Mouse (Mus musculus) midbrain, embryonic 12.5 days (tissue): ENCODE results near the gene Irgm1. TPM values are rescaled to one million over a fixed set of nuclear protein-coding genes. Genes with fewer than 3 reads are reported as not detected.
A peak's percentile ranks its signal among the peaks of the same experiment; 100 is the strongest.

Source experiments
- ATAC-seq: fragments of 200-750 bp; cut with Nextera tagmentation; 2 replicates; pipeline ENCODE4 v1.8.0; 2017; ENCODE audit warnings: low read depth, moderate TSS enrichment, moderate library complexity; ENCODE audit not compliant: low FRiP score
- H3K27ac ChIP-seq: fragments of 300-500 bp; sonication (generic); replicated peaks from 2 replicates; pipeline ENCODE4 v1.5.1; 2016; ENCODE audit warnings: mild to moderate bottlenecking
- H3K27me3 ChIP-seq: fragments of 300-500 bp; sonication (generic); 2 replicates; pipeline ENCODE4 v1.6.1; 2016; ENCODE audit warnings: mild to moderate bottlenecking
- H3K36me3 ChIP-seq: fragments of 300-500 bp; sonication (generic); 2 replicates; pipeline ENCODE4 v1.6.1; 2016
- H3K4me1 ChIP-seq: fragments of 300-500 bp; sonication (generic); 2 replicates; pipeline ENCODE4 v1.6.1; 2016
- H3K4me2 ChIP-seq: fragments of 300-500 bp; sonication (generic); replicated peaks from 2 replicates; pipeline ENCODE4 v1.6.1; 2016; ENCODE audit warnings: mild to moderate bottlenecking, moderate library complexity
- H3K4me3 ChIP-seq: fragments of 300-500 bp; sonication (generic); 2 replicates; pipeline ENCODE4 v1.5.1; 2016; ENCODE audit warnings: mild to moderate bottlenecking
- H3K9ac ChIP-seq: fragments of 300-500 bp; sonication (generic); replicated peaks from 2 replicates; pipeline ENCODE4 v1.6.1; 2016; ENCODE audit warnings: mild to moderate bottlenecking, moderate library complexity
- H3K9me3 ChIP-seq: fragments of 300-500 bp; sonication (generic); 2 replicates; pipeline ENCODE4 v1.6.1; 2016; ENCODE audit warnings: mild to moderate bottlenecking
- WGBS: fragments of 180-500 bp; shearing (Covaris S2); methylation state at CpG from one replicate; pipeline ENCODE4 v1.1.7; 2016; 5-methylcytosine and 5-hydroxymethylcytosine counted together
- polyA plus RNA-seq: library from polyadenylated mRNA; unstranded; fragments of >200 nt; fragmentation: Nextera tagmentation; extraction: Ambion mirVana; gene quantifications from 2 replicates; pipeline ENCODE4 v1.2.1, GENCODE M21; 2016

Gene Irgm1
- polyA plus RNA-seq, 1 experiment from 2014 or later = 2.4 TPM

DNA sequence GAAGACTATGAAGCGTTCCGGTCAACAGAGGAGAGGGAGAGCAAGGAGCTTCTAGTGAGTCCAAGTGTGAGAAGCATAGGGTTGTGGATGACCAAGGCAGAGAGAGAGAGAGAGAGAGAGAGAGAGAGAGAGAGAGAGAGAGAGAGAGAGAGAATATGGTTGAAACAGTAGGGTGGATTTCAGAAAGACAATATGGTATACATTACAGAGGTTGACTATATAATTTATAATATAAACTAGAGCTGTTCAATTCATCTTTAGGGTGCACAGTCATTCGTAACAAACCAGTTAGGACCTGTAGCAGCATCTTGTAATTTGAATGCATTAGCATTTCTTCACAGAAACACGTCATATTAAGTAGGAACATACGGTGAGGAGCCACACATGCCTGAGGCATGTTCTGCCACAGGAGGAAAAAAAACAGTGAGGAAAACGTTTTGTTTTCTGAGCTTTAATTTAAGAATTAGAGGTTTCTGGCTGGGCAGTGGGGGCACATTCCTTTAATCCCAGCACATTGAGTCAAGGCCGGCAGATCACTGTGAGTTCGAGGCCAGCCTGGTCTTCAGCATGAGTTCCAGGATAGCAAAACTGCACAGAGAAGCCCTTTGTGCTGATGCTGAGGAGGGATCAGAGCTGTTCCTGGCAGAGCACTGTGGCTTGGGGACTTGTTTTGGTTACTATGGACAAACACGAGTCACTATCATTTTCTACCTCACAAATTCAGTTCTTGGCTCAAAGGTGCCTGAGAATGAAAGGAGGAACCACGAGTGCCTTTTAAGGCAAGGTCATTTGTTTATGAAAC, 32.4 kb downstream of the Irgm1 start:
- 73% methylated on average over 10 of the region's 10 CpGs for WGBS
- no peak overlapping the region for H3K27ac ChIP-seq
- no peaks in the 10 kb centered on the region for H3K36me3 ChIP-seq
- no peak overlapping the region for H3K9ac ChIP-seq
- H3K27me3 ChIP-seq = peaks cover 59% of the 10 kb centered on the region
- peak overlapping the region; percentile 74 for H3K4me2 ChIP-seq
- ATAC-seq = no peak
- no peaks in the 10 kb centered on the region for H3K9me3 ChIP-seq
- no peak overlapping the region for H3K4me3 ChIP-seq
- peaks cover 11% of the 10 kb centered on the region; the same call in 1 of the 2 replicates for H3K4me1 ChIP-seq

- H3K4me1 ChIP-seq = peaks cover 11% of the 10 kb centered on the region; the same call in 1 of the 2 replicates
- ATAC-seq = 0 out of 2 replicates have a peak, but pooled peaks have one; percentile 9
- no peak overlapping the region for H3K27ac ChIP-seq
- peak overlapping the region; percentile 81 for H3K4me3 ChIP-seq
- H3K9ac ChIP-seq = peak overlapping the region; percentile 69
- H3K4me2 ChIP-seq = peak overlapping the region; percentile 74
- H3K9me3 ChIP-seq = no peaks in the 10 kb centered on the region
- peaks cover 59% of the 10 kb centered on the region for H3K27me3 ChIP-seq
- no peaks in the 10 kb centered on the region for H3K36me3 ChIP-seq
- 3% methylated on average over 16 of the region's 16 CpGs for WGBS
These were observed 33.2 kb downstream of the Irgm1 start for GRCm38 (mm10) chr11:48838181-48838797.

DNA sequence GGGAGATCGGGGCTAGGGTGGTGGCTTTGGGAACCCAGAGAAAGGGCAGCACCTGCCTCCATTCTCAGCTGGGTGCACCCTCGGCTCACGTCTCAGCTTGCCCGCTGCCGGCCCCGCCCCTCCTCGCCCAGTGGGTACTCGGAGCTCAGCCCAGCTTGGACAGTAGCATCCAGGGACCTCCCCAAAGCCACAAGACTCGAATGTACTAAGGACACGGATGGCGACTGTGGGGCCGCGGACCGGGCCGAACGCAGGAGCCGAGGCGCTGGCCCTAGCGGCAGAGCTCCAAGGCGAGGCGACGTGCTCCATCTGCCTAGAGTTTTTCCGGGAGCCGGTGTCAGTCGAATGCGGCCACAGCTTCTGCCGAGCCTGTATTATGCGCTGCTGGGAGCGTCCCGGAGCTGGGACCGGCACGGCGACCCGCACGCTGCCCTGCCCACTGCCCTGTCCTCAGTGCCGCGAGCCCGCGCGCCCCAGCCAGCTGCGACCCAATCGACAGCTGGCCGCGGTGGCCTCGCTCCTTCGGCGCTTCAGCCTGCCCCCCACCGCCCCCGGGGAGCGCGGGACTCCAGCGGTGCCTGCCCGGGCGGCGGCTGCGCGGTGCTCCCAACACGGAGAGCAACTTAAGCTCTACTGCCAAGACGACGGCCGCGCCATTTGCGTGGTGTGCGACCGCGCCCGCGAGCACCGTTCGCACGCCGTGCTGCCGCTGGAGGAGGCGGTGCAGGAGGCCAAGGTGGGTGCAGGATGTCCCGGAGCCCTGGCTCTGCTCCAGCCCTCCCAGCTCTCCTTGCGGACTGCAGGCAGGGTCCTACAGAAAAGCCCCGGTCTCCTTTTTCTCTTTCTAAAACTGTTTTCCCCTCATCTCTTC, 33.9 kb downstream of the Irgm1 start:
- under 1% methylated on average over 74 of the region's 77 CpGs for WGBS
- Histone ChIP-seq H3K27me3 (peaks cover 51% of the 10 kb centered on the region), H3K4me2 (peak overlapping the region; percentile 74), H3K4me3 (peak overlapping the region; percentile 81), H3K4me1 (peaks cover 11% of the 10 kb centered on the region; the same call in 1 of the 2 replicates), H3K36me3 (no peaks in the 10 kb centered on the region), H3K27ac (peak overlapping the region; percentile 26; the same call in 1 of the 2 replicates), H3K9me3 (no peaks in the 10 kb centered on the region), H3K9ac (peak overlapping the region; percentile 69)
- peak; percentile 44 for ATAC-seq

DNA sequence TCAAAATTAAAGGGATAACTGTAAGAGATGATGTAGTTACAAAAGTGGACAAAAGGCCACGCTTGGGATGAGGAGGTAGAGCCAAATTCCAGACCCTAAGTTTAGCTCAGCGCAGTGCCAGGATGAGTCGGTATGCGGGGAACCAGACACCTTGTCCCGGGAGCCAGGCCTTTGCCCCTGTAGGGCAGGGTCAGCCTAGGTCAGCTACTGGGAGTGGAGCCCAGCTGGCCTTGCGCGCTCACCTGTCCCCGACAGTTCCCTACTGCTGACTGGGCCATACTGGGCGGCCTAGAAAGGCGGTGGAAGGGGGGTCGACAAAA, 34.5 kb downstream of the Irgm1 start:
- Histone ChIP-seq H3K9me3 (no peaks in the 10 kb centered on the region), H3K9ac (peak overlapping the region; percentile 69), H3K4me3 (peak overlapping the region; percentile 81), H3K27me3 (peaks cover 46% of the 10 kb centered on the region), H3K4me2 (peak overlapping the region; percentile 74), H3K27ac (no peak overlapping the region), H3K4me1 (peaks cover 11% of the 10 kb centered on the region; the same call in 1 of the 2 replicates), H3K36me3 (no peaks in the 10 kb centered on the region)
- peak; percentile 11 for ATAC-seq
- WGBS = 10% methylated on average over 11 of the region's 11 CpGs

- Histone ChIP-seq H3K4me1 (peaks cover 11% of the 10 kb centered on the region; the same call in 1 of the 2 replicates), H3K27ac (no peak overlapping the region), H3K36me3 (no peaks in the 10 kb centered on the region), H3K4me2 (no peak overlapping the region), H3K9me3 (no peaks in the 10 kb centered on the region), H3K4me3 (no peak overlapping the region), H3K27me3 (peaks cover 46% of the 10 kb centered on the region), H3K9ac (no peak overlapping the region)
- ATAC-seq = no peak
- WGBS = 71% methylated on average over 6 of the region's 6 CpGs
These were observed 35.6 kb downstream of the Irgm1 start for GRCm38 (mm10) chr11:48835923-48836322.

DNA sequence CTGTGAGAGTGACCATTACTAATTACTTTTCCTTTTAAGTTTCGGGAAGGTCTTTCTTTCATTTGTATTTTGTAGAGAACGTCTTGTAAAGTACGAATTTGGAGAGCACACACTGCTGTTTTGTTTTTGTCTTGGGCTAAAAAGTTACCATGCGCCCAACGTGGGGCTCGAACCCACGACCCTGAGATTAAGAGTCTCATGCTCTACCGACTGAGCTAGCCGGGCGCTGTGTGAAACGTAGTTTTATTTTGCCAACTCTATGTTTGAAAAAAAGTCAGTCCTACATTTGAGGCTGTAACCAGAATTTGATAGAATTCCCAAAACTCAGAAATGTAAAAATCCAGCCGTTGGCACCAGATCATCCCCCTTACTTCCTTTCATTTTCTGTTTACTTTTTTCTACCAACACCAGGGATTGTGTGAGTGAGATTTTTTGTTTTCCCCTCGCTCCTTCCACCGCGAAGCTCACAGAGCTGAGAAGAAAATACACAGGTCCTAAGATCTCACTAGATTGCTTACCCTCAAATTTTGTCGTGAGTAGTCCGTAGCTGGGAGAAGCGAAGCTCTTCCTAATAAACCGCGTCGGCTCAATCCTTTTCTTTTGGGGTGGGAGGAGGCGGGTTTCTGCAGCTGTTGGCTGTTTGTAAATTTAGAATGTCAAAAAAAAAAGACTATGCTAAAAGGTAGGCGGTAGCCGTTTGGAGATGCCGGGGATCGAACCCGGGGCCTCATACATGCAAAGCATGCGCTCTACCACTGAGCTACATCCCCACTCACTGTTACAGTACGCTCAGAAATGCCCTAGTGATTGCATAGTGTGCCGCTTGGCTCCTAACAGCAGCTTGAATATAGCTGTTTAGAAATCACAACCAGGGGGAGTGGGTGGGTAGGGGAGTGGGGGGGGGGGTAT, 37.5 kb downstream of the Irgm1 start:
- H3K9ac ChIP-seq = peak overlapping the region; percentile 47; the same call in 1 of the 2 replicates
- peak; percentile 77 for ATAC-seq
- H3K4me1 ChIP-seq = peaks cover 11% of the 10 kb centered on the region; the same call in 1 of the 2 replicates
- no peaks in the 10 kb centered on the region for H3K9me3 ChIP-seq
- H3K4me2 ChIP-seq = peak overlapping the region; percentile 58
- H3K27ac ChIP-seq = peak overlapping the region; percentile 56; the same call in 1 of the 2 replicates
- H3K27me3 ChIP-seq = peaks cover 40% of the 10 kb centered on the region
- H3K4me3 ChIP-seq = peak overlapping the region; percentile 55
- no peaks in the 10 kb centered on the region for H3K36me3 ChIP-seq
- WGBS = under 1% methylated on average over 30 of the region's 30 CpGs

DNA sequence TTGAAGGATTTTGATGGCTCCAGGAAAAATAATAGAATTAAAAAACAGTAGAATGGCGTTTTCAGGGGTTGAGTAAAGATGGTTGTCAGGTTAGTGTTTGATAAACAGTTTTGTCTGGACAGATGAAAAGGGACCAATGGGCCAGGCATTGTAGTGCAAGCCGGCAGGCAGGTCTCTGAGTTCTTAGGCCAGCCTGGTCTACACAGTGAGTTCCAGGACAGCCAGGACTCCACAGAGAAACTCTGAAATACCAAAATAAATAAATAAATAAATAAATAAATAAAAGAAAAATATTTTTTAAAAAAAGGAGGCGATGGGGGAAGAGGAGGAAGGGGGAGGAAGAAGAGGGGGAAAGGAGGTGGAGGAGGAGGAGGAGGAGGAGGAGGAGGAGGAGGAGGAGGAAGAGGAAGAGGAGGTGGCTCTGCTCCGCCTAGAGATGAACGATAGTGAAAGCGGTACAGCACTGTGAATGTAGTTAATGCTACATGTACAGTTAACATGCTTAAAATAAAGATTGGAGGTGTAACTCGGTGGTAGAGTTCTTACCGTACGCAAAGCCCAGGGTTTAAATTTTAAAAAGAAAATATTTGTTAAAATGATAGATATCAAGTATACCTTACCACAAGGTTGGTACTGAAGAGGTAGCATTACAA, 38.3 kb downstream of the Irgm1 start:
- Histone ChIP-seq H3K4me2 (peak overlapping the region; percentile 58), H3K9ac (no peak overlapping the region), H3K27me3 (peaks cover 36% of the 10 kb centered on the region), H3K36me3 (no peaks in the 10 kb centered on the region), H3K27ac (no peak overlapping the region), H3K9me3 (no peaks in the 10 kb centered on the region), H3K4me1 (peaks cover 5% of the 10 kb centered on the region; the same call in 1 of the 2 replicates), H3K4me3 (peak overlapping the region; percentile 55)
- no peak for ATAC-seq
- 43% methylated on average over 8 of the region's 9 CpGs for WGBS

DNA sequence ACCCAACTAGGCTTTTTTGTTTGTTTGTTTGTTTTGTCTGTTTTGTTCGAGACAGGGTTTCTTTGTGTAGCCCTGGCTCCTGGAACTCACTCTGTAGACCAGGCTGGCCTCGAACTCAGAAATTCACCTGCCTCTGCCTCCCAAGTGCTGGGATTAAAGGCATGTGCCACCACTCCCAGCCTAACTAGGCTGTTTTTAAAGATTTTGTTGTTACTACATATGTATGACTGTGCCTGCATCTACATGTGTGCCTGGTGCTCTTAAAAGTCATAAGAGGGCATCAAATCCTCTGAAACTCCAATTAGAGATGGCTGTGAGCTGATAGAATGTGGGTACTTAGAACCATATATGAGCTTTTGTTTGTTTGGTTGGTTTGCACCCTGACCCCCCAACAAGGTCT, 40.2 kb downstream of the Irgm1 start:
- Histone ChIP-seq H3K27me3 (peaks cover 29% of the 10 kb centered on the region), H3K9ac (no peak overlapping the region), H3K9me3 (no peaks in the 10 kb centered on the region), H3K36me3 (no peaks in the 10 kb centered on the region), H3K4me1 (peaks cover 2% of the 10 kb centered on the region; the same call in 1 of the 2 replicates), H3K4me3 (no peak overlapping the region), H3K4me2 (no peak overlapping the region), H3K27ac (no peak overlapping the region)
- 80% methylated on average over 2 of the region's 2 CpGs for WGBS
- ATAC-seq = no peak

GRCm38 (mm10) chr11:48830279-48830678, 41.2 kb downstream of the Irgm1 start:
- Histone ChIP-seq H3K27ac (no peak overlapping the region), H3K27me3 (peaks cover 21% of the 10 kb centered on the region; the same call in 1 of the 2 replicates), H3K4me3 (no peak overlapping the region), H3K9me3 (no peaks in the 10 kb centered on the region), H3K9ac (no peak overlapping the region), H3K36me3 (no peaks in the 10 kb centered on the region), H3K4me1 (peaks cover 2% of the 10 kb centered on the region; the same call in 1 of the 2 replicates), H3K4me2 (no peak overlapping the region)
- no peak for ATAC-seq
- 86% methylated on average over 2 of the region's 2 CpGs for WGBS

DNA sequence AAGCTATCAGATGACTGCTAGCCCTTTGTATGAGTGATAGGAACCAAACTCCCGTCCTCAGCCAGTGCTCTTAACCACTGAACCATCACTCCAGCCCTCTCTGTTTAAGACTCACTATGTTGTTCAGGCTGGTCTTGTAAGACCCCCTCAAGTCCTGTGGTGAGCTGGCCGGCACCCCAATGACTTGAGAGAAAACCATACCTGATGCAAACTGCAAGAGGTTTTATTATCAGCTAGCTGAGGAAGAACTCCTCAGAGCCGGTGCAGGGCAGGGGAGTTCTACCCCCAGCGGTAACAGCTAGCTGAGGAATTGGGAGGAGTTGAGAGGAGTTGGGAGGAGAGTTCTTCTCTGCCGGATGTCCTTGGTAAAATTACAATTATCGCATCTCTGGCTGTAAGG, 43.6 kb downstream of the Irgm1 start:
- Histone ChIP-seq H3K4me2 (no peak overlapping the region), H3K36me3 (no peaks in the 10 kb centered on the region), H3K27ac (no peak overlapping the region), H3K9me3 (no peaks in the 10 kb centered on the region), H3K9ac (no peak overlapping the region), H3K4me3 (no peak overlapping the region), H3K27me3 (peaks cover 33% of the 10 kb centered on the region), H3K4me1 (peaks cover 12% of the 10 kb centered on the region)
- no peak for ATAC-seq
- WGBS = 74% methylated on average over 6 of the region's 6 CpGs
